Mouse (Mus musculus) ES-E14 (cell line): ENCODE data around the gene Zfp653.

Source experiments
- CHD2 ChIP-seq: IDR thresholded peaks from 2 replicates; pipeline ENCODE4 v1.6.1; 2014; ENCODE audit warnings: mild to moderate bottlenecking, low read depth, low read length, inconsistent platforms
- HCFC1 ChIP-seq: IDR thresholded peaks from 2 replicates; pipeline ENCODE4 v1.6.1; 2012; ENCODE audit warnings: low read length, inconsistent platforms, borderline replicate concordance; ENCODE audit not compliant: insufficient read depth
- MAFK ChIP-seq: IDR thresholded peaks from 2 replicates; pipeline ENCODE4 v1.6.1; 2014; ENCODE audit warnings: mild to moderate bottlenecking, low read depth, low read length, inconsistent platforms; ENCODE audit not compliant: insufficient read depth
- ZC3H11A ChIP-seq: IDR thresholded peaks from 2 replicates; pipeline ENCODE4 v1.6.1; 2012; ENCODE audit warnings: low read depth, mild to moderate bottlenecking, inconsistent platforms, low read length, borderline replicate concordance
- ZNF384 ChIP-seq: IDR thresholded peaks from 2 replicates; pipeline ENCODE4 v1.6.1; 2012; ENCODE audit warnings: low read depth, low read length, inconsistent platforms

DNA sequence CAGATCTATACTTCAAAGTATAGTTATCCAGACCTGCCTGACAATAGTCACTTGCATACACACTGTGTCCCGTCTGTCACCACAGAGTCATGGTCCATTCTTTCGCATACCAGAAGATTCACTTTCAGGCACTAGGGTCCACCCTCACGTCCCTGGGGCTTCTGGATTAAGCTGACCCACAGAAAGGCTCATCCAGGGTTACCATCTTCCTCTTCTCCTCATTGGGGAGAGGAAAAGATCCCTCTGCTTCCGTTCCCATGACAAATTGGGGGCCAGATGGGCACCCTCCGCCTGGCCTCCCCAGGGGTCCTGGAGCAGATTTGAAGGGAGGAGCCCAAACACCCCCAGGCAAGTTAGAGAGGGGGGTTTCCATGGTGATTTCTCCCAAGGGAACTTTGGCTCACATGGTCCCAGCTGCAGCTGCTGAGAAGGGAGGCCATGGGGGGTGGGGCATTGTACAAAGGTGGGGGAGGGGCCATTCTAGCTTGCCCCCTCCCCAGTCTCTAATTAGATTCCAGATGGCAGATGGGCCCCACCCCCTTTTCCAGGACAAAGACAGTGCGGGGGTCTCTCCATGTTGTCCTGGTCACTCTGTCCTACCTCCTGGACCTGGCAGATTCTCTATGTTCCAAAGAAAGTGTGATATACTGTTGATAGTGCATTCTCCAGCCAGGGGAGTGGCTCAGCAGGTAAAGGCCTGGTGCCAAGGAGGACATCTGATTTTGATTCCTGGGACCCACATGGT is 35.7 kb downstream of the Zfp653 start:
- TF ChIP-seq MAFK (no peak), CHD2 (no peak), HCFC1 (no peak), ZC3H11A (no peak), ZNF384 (no peak)
